Mouse (Mus musculus) liver, embryonic 11.5 days (tissue): ENCODE data around the gene Stx1a. TPM values are rescaled to one million over a fixed set of nuclear protein-coding genes. Genes with fewer than 3 reads are reported as not detected.

ENCODE experiments used
- ATAC-seq: fragments of 200-750 bp; cut with Nextera tagmentation; replicated peaks from 2 replicates; pipeline ENCODE4 v1.8.0; 2017; ENCODE audit warnings: moderate number of reproducible peaks, mild to moderate bottlenecking, moderate TSS enrichment, moderate library complexity; ENCODE audit not compliant: low FRiP score
- DNase-seq: peaks from one replicate; pipeline ENCODE4 v3.0.0-alpha.2; 2017; ENCODE audit warnings: low spot score
- H3K27ac ChIP-seq: fragments of 300-500 bp; sonication (generic); 2 replicates; pipeline ENCODE4 v1.5.1; 2014; ENCODE audit warnings: mild to moderate bottlenecking, low read depth, low read length, control low read depth
- H3K27me3 ChIP-seq: fragments of 300-500 bp; sonication (generic); replicated peaks from 2 replicates; pipeline ENCODE4 v1.6.1; 2014; ENCODE audit warnings: low read length, mixed read lengths; ENCODE audit not compliant: control insufficient read depth, insufficient read depth
- H3K36me3 ChIP-seq: fragments of 300-500 bp; sonication (generic); 2 replicates; pipeline ENCODE4 v1.6.1; 2014; ENCODE audit warnings: mild to moderate bottlenecking, low read length, moderate library complexity, mixed read lengths; ENCODE audit not compliant: control insufficient read depth, insufficient read depth
- H3K4me1 ChIP-seq: fragments of 300-500 bp; sonication (generic); replicated peaks from 2 replicates; pipeline ENCODE4 v1.6.1; 2014; ENCODE audit warnings: low read length, mixed read lengths; ENCODE audit not compliant: control insufficient read depth, insufficient read depth
- H3K4me2 ChIP-seq: fragments of 300-500 bp; sonication (generic); 2 replicates; pipeline ENCODE4 v1.6.1; 2014; ENCODE audit warnings: mild to moderate bottlenecking, control low read depth, moderate library complexity
- H3K4me3 ChIP-seq: fragments of 300-500 bp; sonication (generic); 2 replicates; pipeline ENCODE4 v1.5.1; 2014; ENCODE audit warnings: low read depth, low read length, control low read depth
- H3K9ac ChIP-seq: fragments of 300-500 bp; sonication (generic); 2 replicates; pipeline ENCODE4 v1.6.1; 2014; ENCODE audit warnings: low read depth, low read length, control low read depth
- H3K9me3 ChIP-seq: fragments of 300-500 bp; sonication (generic); 2 replicates; pipeline ENCODE4 v1.6.1; 2016; ENCODE audit warnings: low read length, inconsistent platforms, mixed read lengths; ENCODE audit not compliant: control insufficient read depth
- WGBS: fragments of 180-500 bp; shearing (Covaris S2); extraction: QIAGEN DNeasy Blood & Tissue Kit; methylation state at CpG from one replicate; pipeline ENCODE4 v1.1.7; 2014; 5-methylcytosine and 5-hydroxymethylcytosine counted together
- polyA plus RNA-seq: library from polyadenylated mRNA; unstranded; fragments of >200 nt; fragmentation: Nextera tagmentation; extraction: Ambion mirVana; gene quantifications from 2 replicates; pipeline ENCODE4 v1.2.1, GENCODE M21; 2014

Gene Stx1a
- polyA plus RNA-seq, 1 experiment from 2014 or later = 6.4 TPM

DNA sequence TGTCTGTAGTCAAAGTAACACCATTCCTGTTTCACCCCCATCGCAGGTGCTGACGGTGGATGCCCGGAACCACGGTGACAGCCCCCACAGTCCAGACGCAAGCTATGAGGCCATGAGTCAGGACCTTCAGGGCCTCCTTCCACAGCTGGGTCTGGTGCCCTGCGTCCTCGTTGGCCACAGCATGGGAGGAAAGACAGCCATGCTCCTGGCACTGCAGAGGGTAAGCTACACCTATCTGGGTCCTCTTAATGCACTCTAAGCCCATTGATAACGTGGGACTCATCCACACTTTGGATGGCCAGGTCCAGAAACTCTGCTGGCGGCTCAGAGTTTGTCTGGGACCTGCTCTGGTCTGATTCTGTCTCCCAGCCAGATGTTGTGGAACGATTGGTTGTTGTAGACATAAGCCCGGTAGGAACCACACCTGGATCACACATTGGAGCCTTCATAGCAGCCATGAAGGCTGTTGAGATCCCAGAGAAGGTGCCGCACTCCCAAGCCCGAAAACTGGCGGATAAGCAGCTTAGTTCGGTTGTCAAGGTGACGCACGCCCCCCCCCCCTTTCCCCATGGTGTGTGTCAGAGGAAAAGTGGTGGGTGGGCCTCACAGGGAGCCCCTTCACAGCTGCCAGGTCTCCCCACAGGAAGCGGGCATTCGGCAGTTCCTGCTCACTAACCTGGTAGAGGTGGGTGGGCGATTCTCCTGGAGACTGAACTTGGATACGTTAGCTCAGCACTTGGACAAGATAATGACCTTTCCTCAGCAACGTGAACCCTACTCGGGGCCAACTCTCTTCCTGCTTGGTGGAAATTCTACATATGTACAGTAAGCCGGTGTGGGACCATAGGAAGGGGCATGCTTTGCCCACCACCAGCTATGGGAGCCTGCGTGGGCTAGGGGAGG is 12.2 kb upstream of the Stx1a start:
- no peak for DNase-seq
- Histone ChIP-seq H3K9me3 (no peaks in the 10 kb centered on the region), H3K27me3 (no peaks in the 10 kb centered on the region), H3K27ac (no peak overlapping the region), H3K9ac (peak overlapping the region; percentile 87), H3K4me2 (peak overlapping the region; percentile 76), H3K4me1 (peaks cover 18% of the 10 kb centered on the region), H3K36me3 (no peaks in the 10 kb centered on the region; the same call in 1 of the 2 replicates), H3K4me3 (peak overlapping the region; percentile 70)
- no peak for ATAC-seq
- WGBS = 88% methylated on average over 25 of the region's 25 CpGs

DNA sequence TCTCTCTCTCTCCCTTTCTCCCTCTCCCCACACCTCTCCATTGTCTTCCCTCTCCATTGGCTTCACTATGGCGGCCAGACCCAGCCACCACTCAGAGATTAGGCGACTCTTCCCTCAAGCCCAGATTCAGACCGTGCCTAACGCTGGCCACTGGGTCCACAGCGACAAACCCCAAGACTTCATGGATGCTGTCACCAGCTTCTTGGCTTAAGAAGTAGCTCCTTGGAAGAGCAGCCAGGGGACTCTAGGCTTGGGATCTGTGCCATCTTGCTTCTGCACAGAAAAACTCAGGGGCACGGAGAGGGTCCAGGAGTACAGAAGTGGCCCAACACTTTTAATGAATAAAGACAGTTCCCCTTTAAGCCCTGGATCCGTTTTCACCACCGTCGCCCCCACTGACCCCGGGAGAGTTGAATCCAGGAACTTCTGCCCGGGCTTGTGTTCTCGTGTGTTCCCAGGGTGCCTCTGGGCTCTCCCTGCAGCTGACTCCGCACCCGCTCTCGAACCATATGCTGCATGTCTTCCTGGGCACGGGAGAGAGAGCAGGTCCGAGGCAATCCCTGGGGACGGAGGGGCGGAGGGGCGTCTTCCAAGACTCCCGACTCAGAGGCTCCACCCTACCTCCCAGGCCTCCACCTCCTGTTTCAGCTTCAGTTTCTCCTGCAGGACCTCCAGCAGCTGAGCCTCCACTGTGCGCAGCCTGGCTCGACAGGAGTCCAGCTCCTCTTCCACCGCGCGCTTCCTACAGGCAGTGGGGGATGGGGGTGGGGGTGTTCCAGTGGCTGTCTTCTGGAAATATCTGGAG is 11.3 kb upstream of the Stx1a start:
- peak overlapping the region; percentile 43 for H3K27ac ChIP-seq
- peak overlapping the region; percentile 28 for H3K4me3 ChIP-seq
- no peaks in the 10 kb centered on the region for H3K9me3 ChIP-seq
- H3K4me2 ChIP-seq = peak overlapping the region; percentile 51
- WGBS = 46% methylated on average over 26 of the region's 26 CpGs
- no peaks in the 10 kb centered on the region; the same call in 1 of the 2 replicates for H3K36me3 ChIP-seq
- H3K27me3 ChIP-seq = no peaks in the 10 kb centered on the region
- DNase-seq (no peak), ATAC-seq (no peak)
- H3K9ac ChIP-seq = peak overlapping the region; percentile 37; the same call in 1 of the 2 replicates
- peaks cover 18% of the 10 kb centered on the region for H3K4me1 ChIP-seq

DNA sequence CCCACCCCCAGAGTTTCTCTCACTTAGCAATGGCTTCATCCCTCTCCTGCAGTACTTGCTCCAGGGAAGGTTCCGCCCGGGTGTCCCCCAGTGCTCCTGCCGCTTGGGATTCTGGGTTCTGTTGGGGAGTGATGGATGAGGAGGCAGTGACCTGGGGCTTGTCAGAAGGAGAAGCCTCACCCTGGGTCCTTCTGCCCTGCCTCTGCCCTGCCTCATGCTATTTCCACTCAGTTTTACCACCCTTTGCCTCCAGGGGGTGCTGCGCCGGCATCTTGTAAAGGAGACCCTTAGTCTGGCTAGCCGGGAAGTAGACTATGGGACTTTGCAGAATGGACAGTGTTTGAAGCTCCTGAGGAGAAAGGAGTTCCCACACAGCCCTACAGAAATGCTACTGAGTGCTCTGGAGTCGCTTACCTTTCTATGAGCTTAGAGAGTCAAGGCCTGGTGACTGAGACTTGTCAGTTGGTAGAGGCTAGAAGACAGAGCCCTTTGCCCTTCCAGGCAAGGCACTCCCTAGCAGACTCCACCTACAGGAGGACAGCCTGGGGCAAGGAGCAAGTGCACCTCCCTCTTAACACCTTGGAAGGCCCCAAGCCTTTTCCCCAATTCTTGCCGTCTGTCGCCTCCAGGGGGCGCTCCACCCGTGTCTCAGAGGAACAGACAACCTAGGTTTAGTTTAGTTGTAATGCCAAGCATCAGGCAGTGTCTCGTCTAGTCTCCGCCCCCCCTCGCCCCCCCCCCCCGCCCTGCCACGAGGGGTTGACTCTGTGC is 10.4 kb upstream of the Stx1a start:
- WGBS = 10% methylated on average over 13 of the region's 16 CpGs
- Histone ChIP-seq H3K9ac (peak overlapping the region; percentile 37; the same call in 1 of the 2 replicates), H3K36me3 (no peaks in the 10 kb centered on the region; the same call in 1 of the 2 replicates), H3K4me1 (peaks cover 18% of the 10 kb centered on the region), H3K4me2 (peak overlapping the region; percentile 51), H3K9me3 (no peaks in the 10 kb centered on the region), H3K27me3 (no peaks in the 10 kb centered on the region), H3K27ac (peak overlapping the region; percentile 43), H3K4me3 (peak overlapping the region; percentile 28)
- DNase-seq (peak; percentile 78), ATAC-seq (no peak)

DNA sequence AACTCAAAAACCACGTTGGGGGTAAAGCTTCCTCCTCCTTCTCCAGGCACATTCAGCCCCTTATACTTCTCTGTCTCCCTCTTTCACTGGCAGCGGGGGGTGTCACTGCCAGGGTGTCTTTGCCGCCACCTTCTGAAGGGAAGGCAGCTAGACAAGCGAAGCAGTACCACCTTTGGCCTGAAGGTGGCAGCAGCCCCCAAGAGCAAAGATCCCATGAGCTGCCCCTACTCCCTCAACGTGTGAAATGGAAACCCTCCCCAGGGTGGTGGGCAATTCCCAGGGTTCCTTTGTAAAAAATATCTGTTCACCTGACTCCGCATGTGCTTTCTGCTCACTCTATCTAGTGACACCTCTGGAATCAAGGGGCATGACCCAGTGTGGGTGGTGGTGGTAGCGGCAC is 7.8 kb upstream of the Stx1a start:
- Histone ChIP-seq H3K27ac (no peak overlapping the region), H3K4me3 (no peak overlapping the region), H3K4me2 (no peak overlapping the region), H3K4me1 (peaks cover 14% of the 10 kb centered on the region), H3K27me3 (no peaks in the 10 kb centered on the region), H3K36me3 (no peaks in the 10 kb centered on the region; the same call in 1 of the 2 replicates), H3K9ac (no peak overlapping the region), H3K9me3 (no peaks in the 10 kb centered on the region)
- peak; percentile 79 for DNase-seq
- peak; percentile 48; the same call in 1 of the 2 replicates for ATAC-seq
- WGBS = 12% methylated on average over 7 of the region's 7 CpGs

DNA sequence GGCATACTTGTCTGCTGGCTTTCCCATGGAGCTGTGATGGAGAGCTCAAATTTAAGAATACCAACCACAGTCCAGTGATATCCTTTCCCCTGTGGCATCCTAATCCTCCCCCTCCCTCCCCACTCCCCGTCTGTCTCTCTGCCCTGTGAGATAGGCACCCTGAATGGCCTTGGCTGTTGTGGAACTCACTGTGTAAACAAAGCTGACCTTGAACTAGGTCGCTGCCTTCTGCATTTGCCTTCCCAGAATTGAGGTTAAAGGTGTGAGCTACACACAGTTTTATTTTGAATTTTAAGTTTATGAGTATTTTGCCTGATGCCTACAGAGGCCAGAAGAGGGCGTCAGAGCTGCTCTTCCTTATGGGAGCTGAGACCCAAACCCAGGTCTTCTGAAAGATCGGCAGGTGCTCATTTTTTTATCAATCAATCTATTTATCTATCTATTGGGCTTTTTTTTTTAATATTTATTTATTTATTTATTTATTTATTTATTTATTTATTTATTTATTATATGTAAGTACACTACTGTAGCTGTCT is 7.0 kb upstream of the Stx1a start:
- no peak for ATAC-seq
- Histone ChIP-seq H3K27ac (no peak overlapping the region), H3K4me1 (peaks cover 10% of the 10 kb centered on the region), H3K4me2 (no peak overlapping the region), H3K36me3 (no peaks in the 10 kb centered on the region; the same call in 1 of the 2 replicates), H3K9me3 (no peaks in the 10 kb centered on the region), H3K4me3 (no peak overlapping the region), H3K9ac (no peak overlapping the region), H3K27me3 (no peaks in the 10 kb centered on the region)
- WGBS = 46% methylated on average over 4 of the region's 4 CpGs
- DNase-seq = no peak

DNA sequence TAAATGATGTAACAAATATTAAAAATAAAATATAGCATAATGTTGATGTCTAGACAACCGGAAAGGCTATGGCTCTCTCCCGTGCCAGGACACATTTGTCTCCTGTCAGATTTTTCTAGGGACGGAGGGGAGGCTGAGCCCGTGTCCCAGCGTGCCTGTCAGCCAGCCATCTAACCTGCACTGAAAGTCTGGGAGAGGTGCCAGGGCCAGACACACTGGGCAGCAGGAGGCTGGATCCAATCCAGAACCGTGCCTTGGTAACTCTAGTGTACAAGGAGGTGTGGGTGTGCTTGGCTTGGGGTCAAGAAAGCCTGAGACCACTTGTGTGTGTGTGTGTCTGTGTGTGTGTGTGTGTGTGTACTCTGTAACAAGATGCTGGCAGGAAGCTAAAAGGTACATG is 1.5 kb upstream of the Stx1a start:
- 80% methylated on average over 6 of the region's 6 CpGs for WGBS
- H3K27me3 ChIP-seq = no peaks in the 10 kb centered on the region; the same call in 1 of the 2 replicates
- no peaks in the 10 kb centered on the region for H3K36me3 ChIP-seq
- H3K4me1 ChIP-seq = peaks cover 28% of the 10 kb centered on the region
- H3K27ac ChIP-seq = no peak overlapping the region
- ATAC-seq (no peak), DNase-seq (no peak)
- H3K4me2 ChIP-seq = no peak overlapping the region
- no peak overlapping the region for H3K4me3 ChIP-seq
- no peak overlapping the region for H3K9ac ChIP-seq
- H3K9me3 ChIP-seq = no peaks in the 10 kb centered on the region

DNA sequence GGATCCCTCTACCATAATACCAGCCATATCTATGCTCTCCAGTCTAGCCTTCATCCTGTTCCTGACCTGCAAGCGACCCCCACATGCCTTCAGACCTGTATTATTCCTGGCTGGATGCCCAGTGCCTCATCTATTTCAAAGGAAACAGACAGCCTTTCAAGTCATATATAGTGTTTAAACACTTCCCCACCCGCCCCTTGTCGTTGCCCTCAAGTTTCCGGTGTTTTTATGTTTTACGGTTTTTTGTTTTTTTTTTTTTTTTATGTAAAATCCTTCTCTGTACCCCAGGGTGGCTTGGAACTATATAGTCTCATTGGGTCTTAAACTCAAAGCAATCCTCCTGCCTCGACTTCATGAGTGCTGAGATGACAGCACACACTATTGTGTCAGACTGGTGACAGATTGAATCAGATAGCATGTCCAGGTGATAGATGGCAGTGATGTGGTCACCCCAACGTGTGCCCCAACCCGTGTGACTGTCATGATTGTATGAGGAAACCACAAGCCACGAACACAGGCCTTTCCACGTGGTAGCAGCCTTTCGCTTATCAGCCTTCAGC is 1.5 kb downstream of the Stx1a start:
- ATAC-seq = no peak
- DNase-seq = no peak
- Histone ChIP-seq H3K27me3 (no peaks in the 10 kb centered on the region; the same call in 1 of the 2 replicates), H3K36me3 (no peaks in the 10 kb centered on the region), H3K9me3 (no peaks in the 10 kb centered on the region), H3K27ac (no peak overlapping the region), H3K9ac (no peak overlapping the region), H3K4me2 (peak overlapping the region; percentile 67), H3K4me3 (peak overlapping the region; percentile 68), H3K4me1 (peaks cover 40% of the 10 kb centered on the region)
- 39% methylated on average over 11 of the region's 11 CpGs for WGBS
